Mouse (Mus musculus) megakaryocyte, embryonic 14.5 days (primary cell): ENCODE results near the gene Kcnj10.

Source experiments
- FLI1 ChIP-seq: IDR thresholded peaks from 2 replicates; pipeline ENCODE4 v1.6.1; 2012; ENCODE audit warnings: low read length, inconsistent platforms, mixed read lengths
- GATA1 ChIP-seq: IDR thresholded peaks from 3 replicates; pipeline ENCODE4 v1.6.1; 2012; ENCODE audit warnings: mixed read lengths, low read length, inconsistent platforms, borderline replicate concordance

DNA sequence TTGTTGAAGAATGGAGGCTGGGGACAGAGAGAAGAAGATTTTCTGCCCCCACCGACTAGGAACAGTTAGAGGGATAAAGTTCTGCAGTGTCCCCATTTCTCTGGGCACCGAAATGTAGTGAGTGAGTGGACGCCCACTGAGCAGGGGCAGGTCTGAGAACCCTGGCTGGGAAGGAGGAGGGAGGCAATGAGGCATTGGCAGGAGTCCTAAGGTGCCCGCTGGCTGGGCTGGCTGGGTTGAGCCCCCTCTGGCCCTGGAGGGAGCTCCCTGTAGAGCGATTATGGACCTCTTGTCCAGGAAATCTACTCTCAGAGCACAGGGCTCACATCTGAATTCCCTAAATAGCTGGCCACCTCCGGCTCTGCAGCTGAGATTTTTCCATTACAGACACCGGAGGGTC, 41.5 kb upstream of the Kcnj10 start:
- TF ChIP-seq GATA1 (no peak), FLI1 (no peak)
